Mouse (Mus musculus) layer of hippocampus, adult 9-10 months (tissue): Measurements from ENCODE around the gene Adam6b.
"Not testable (repeated sequence)": the region's sequence is repeated elsewhere in the genome, so short reads cannot be mapped to it uniquely, and the experiment has no call there.

ENCODE experiments used
- DNase-seq: peaks from one replicate; pipeline ENCODE4 v3.0.0; 2022; ENCODE audit warnings: low spot score

The Adam6b gene

GRCm38 (mm10) chr12:113489211-113489610 lies at the start of gene Adam6b:
TSS of gene Adam6b (plus strand) at chr12:113489511.
- DNase-seq, result not testable (repeated sequence)

GRCm38 (mm10) chr12:113446061-113446460 lies 43.2 kb upstream of the Adam6b start:
- no peak for DNase-seq

GRCm38 (mm10) chr12:113476164-113476563 lies 13.1 kb upstream of the Adam6b start:
- DNase-seq, result no peak

- DNase-seq, result no peak
Observed at GRCm38 (mm10) chr12:113482147-113482546, 7.2 kb upstream of the Adam6b start.

GRCm38 (mm10) chr12:113482661-113483389 lies 6.5 kb upstream of the Adam6b start:
- no peak for DNase-seq

GRCm38 (mm10) chr12:113483492-113484162 lies 5.7 kb upstream of the Adam6b start:
- DNase-seq, result no peak

- no peak for DNase-seq
Observed at GRCm38 (mm10) chr12:113484971-113485485, 4.3 kb upstream of the Adam6b start.

GRCm38 (mm10) chr12:113487693-113488092 lies 1.6 kb upstream of the Adam6b start:
- DNase-seq, result peak; percentile 36

- DNase-seq, result no peak
Observed at GRCm38 (mm10) chr12:113525901-113526300, 36.6 kb downstream of the Adam6b start.
